Mouse (Mus musculus) limb, embryonic 13.5 days (tissue): Measurements from ENCODE around the gene Klk1b9. TPM values are rescaled to one million over a fixed set of nuclear protein-coding genes. Genes with fewer than 3 reads are reported as not detected.
"Not testable (repeated sequence)": the region's sequence is repeated elsewhere in the genome, so short reads cannot be mapped to it uniquely, and the experiment has no call there.

Source experiments
- ATAC-seq: fragments of 200-750 bp; cut with Nextera tagmentation; 2 replicates; pipeline ENCODE4 v1.8.0; 2017; ENCODE audit warnings: low read depth, moderate number of reproducible peaks, moderate TSS enrichment; ENCODE audit not compliant: low FRiP score
- H3K27ac ChIP-seq: fragments of 300-500 bp; sonication (generic); 2 replicates; pipeline ENCODE4 v1.5.1; 2015; ENCODE audit warnings: inconsistent platforms, mild to moderate bottlenecking, moderate library complexity
- H3K27me3 ChIP-seq: fragments of 300-500 bp; sonication (generic); 2 replicates; pipeline ENCODE4 v1.6.1; 2015; ENCODE audit warnings: mild to moderate bottlenecking, inconsistent platforms
- H3K36me3 ChIP-seq: fragments of 300-500 bp; sonication (generic); 2 replicates; pipeline ENCODE4 v1.6.1; 2015; ENCODE audit warnings: inconsistent platforms, mild to moderate bottlenecking, moderate library complexity
- H3K4me1 ChIP-seq: fragments of 300-500 bp; sonication (generic); 2 replicates; pipeline ENCODE4 v1.6.1; 2015; ENCODE audit warnings: inconsistent platforms
- H3K4me2 ChIP-seq: fragments of 300-500 bp; sonication (generic); replicated peaks from 2 replicates; pipeline ENCODE4 v1.6.1; 2015; ENCODE audit warnings: inconsistent platforms, mild to moderate bottlenecking, moderate library complexity
- H3K4me3 ChIP-seq: fragments of 300-500 bp; sonication (generic); 2 replicates; pipeline ENCODE4 v1.5.1; 2015; ENCODE audit warnings: moderate library complexity, mild to moderate bottlenecking, inconsistent platforms
- H3K9ac ChIP-seq: fragments of 300-500 bp; sonication (generic); 2 replicates; pipeline ENCODE4 v1.6.1; 2015; ENCODE audit warnings: mild to moderate bottlenecking, inconsistent platforms
- H3K9me3 ChIP-seq: fragments of 300-500 bp; sonication (generic); 2 replicates; pipeline ENCODE4 v1.6.1; 2016; ENCODE audit warnings: inconsistent platforms
- WGBS: fragments of 180-500 bp; shearing (Covaris S2); methylation state at CpG from one replicate; pipeline ENCODE4 v1.1.7; 2015; 5-methylcytosine and 5-hydroxymethylcytosine counted together
- polyA plus RNA-seq: library from polyadenylated mRNA; unstranded; fragments of >200 nt; fragmentation: Nextera tagmentation; extraction: Ambion mirVana; gene quantifications from 2 replicates; pipeline ENCODE4 v1.2.1, GENCODE M21; 2015

Gene Klk1b9
- polyA plus RNA-seq: not detected in 2 replicates

DNA sequence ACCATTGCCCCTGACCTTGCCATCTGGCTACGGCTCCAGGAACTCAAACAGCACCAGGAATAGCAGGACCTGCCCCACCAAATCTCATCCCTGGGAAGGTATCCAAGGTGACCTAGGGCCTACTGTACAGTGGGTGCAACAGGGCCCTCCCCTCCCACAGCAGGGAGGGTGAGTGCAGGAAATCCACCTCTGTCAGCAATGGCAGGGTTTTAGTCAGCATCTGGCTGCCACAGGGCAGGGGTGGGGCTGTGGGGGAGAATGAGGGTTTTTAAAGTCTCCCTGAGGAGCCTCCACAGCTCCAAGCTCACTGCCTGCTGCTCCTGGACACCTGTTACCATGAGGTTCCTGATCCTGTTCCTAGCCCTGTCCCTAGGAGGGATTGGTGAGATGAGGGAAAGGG lies at the start of gene Klk1b9:
Gene Klk1b9, plus strand, starts transcription at position 301 of the 400 bp plus-strand sequence.
- H3K4me1 ChIP-seq, H3K9ac ChIP-seq, ATAC-seq, H3K27ac ChIP-seq, H3K36me3 ChIP-seq, H3K27me3 ChIP-seq, H3K4me2 ChIP-seq, H3K9me3 ChIP-seq, H3K4me3 ChIP-seq: not testable (repeated sequence)
- WGBS: 72% methylated on average over 1 of the region's 1 CpGs

DNA sequence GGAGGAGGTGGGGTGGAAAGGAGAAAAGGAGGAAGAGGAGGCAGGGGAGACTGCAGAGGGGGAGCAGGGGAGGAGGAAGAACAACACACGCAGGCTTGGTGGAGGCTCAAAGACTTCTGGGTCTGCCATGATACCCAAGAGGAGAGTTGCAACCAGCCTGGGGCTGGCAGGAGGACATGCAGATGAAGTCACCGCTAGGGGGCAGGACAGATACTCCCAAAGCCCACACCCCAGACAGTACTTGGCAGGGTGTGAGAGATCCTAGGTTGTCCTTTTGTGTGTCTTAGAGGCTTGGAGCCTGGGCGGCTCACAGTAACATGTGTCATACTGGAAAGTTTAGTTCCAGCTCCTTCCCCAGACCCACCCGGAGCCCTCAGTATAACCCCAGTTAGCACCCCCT lies 47.3 kb upstream of the Klk1b9 start:
- 40% methylated on average over 4 of the region's 4 CpGs for WGBS
- no peaks in the 10 kb centered on the region for H3K36me3 ChIP-seq
- no peak overlapping the region for H3K27ac ChIP-seq
- no peak overlapping the region for H3K4me2 ChIP-seq
- H3K9me3 ChIP-seq: no peaks in the 10 kb centered on the region
- no peak overlapping the region for H3K9ac ChIP-seq
- no peaks in the 10 kb centered on the region; the same call in 1 of the 2 replicates for H3K4me1 ChIP-seq
- no peaks in the 10 kb centered on the region for H3K27me3 ChIP-seq
- no peak for ATAC-seq
- H3K4me3 ChIP-seq: no peak overlapping the region

DNA sequence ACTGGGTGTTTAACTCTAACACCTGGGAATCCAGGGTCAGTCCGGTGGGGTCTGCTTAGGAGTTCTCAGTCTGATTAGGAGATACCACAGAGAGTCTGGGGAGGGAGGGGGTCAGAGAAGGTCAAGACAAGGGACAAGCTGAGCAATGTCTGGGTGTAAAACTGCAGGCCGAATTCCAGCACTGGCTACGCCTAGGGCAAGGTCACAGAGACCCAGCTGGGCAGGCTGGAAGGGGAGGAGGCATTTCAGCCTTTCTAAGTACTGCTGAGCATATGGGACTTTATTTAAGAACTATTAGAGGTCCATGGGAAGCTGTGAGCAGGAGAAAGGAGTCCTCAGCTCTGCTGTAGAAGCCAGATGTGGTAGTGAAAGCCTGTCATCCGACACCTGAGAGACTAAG lies 43.5 kb upstream of the Klk1b9 start:
- no peak overlapping the region for H3K4me3 ChIP-seq
- no peak overlapping the region for H3K4me2 ChIP-seq
- H3K9me3 ChIP-seq: no peaks in the 10 kb centered on the region
- no peaks in the 10 kb centered on the region for H3K36me3 ChIP-seq
- H3K9ac ChIP-seq: no peak overlapping the region
- H3K27ac ChIP-seq: no peak overlapping the region
- 46% methylated on average over 4 of the region's 4 CpGs for WGBS
- H3K4me1 ChIP-seq: no peaks in the 10 kb centered on the region; the same call in 1 of the 2 replicates
- ATAC-seq: no peak
- H3K27me3 ChIP-seq: no peaks in the 10 kb centered on the region

DNA sequence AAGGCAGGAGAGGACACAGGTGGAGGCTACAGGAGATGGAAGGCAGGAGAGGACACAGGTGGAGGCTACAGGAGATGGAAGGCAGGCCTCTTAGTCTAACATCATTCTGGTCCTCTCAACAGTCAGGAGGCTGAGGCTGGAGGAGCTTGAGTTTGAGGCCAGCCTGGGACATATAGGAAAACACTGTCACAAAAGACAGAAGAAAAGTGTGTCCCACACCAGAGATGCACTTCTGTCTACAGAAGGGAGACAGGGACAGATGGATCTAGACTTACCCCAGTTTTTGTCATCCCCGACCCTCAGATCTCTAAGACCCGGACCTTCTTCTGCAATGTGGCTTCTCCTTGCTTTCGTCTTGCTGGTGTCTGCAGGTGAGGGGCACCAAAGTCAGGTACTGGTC lies 42.4 kb upstream of the Klk1b9 start, which contains the start of gene Klk15:
Gene Klk15, plus strand, starts transcription at position 301 of the 400 bp plus-strand sequence.
- Histone ChIP-seq H3K9me3 (no peaks in the 10 kb centered on the region), H3K4me1 (no peaks in the 10 kb centered on the region; the same call in 1 of the 2 replicates), H3K4me2 (no peak within 1 kb of the TSS), H3K27ac (no peak within 1 kb of the TSS), H3K9ac (no peak within 1 kb of the TSS), H3K27me3 (no peaks in the 10 kb centered on the region), H3K36me3 (no peaks in the 10 kb centered on the region), H3K4me3 (no peak within 1 kb of the TSS)
- whole genome bisulfite sequencing: 86% methylated on average over 3 of the region's 3 CpGs
- no peak for ATAC-seq

DNA sequence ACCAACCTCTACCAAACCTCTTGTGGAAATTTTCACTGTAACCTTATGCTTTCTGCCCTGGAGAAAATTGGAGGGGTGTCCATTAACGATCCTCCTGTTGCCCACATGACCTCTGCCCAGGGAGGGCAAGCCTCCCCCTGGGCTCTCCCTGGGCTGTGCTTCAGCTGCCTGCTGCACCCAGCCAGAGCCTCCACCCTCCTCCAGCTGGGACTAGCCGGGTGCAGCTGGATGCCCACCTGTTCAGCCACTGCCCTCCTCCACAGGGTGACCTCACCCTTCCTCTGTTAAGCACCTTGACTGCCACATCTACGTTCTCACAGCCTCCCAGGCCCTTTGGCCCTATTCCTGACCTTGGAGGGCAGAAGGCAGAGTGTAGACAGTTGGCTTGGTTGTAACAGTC lies 41.1 kb upstream of the Klk1b9 start:
- no peak overlapping the region for H3K9ac ChIP-seq
- no peak for ATAC-seq
- 32% methylated on average over 3 of the region's 3 CpGs for WGBS
- no peak overlapping the region for H3K27ac ChIP-seq
- no peak overlapping the region for H3K4me3 ChIP-seq
- no peaks in the 10 kb centered on the region for H3K36me3 ChIP-seq
- H3K4me1 ChIP-seq: no peaks in the 10 kb centered on the region; the same call in 1 of the 2 replicates
- H3K9me3 ChIP-seq: no peaks in the 10 kb centered on the region
- no peaks in the 10 kb centered on the region for H3K27me3 ChIP-seq
- no peak overlapping the region for H3K4me2 ChIP-seq

DNA sequence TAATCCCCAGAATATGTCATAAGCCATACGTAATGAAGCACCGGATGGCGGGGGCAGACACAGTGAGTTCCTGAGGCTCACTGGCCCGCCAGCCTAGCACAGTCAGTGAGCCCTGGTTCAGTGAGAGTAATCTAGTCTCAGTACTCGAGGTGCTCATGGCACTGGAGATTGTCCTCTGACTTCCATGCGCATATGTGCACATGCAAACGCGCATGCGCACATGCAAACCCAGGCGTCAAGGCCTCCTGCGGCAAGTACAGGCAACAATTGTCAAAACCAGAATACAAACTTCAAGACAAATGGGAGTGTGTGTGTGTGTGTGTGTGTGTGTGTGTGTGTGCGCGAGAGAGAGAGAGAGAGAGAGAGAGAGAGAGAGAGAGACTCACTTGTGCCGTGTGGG lies 39.3 kb upstream of the Klk1b9 start:
- Histone ChIP-seq H3K36me3 (no peaks in the 10 kb centered on the region), H3K9me3 (no peaks in the 10 kb centered on the region), H3K27me3 (no peaks in the 10 kb centered on the region), H3K4me1 (no peaks in the 10 kb centered on the region; the same call in 1 of the 2 replicates), H3K9ac (no peak overlapping the region), H3K27ac (no peak overlapping the region), H3K4me2 (no peak overlapping the region), H3K4me3 (no peak overlapping the region)
- 84% methylated on average over 14 of the region's 14 CpGs for WGBS
- no peak for ATAC-seq

DNA sequence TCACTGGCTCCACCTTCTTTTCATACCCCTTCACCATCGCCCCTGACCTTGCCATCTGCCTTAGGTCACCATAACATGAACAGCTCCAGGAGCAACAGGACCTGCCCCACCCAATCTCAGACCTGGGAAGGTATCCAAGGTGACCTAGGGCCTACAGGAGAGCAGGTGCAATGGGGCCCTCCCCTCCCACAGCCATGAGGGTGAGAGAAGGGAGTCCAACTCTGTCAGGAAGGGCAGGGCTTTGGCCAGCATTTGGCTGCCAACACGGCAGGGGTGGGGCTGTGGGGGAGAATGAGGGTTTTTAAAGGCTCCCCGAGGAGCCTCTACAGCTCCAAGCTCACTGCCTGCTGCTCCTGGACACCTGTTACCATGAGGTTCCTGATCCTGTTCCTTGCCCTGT lies 33.6 kb upstream of the Klk1b9 start:
- not testable (repeated sequence) for H3K27me3 ChIP-seq, H3K4me2 ChIP-seq, H3K9me3 ChIP-seq, H3K36me3 ChIP-seq, H3K27ac ChIP-seq, H3K4me3 ChIP-seq, H3K9ac ChIP-seq, ATAC-seq, H3K4me1 ChIP-seq
- WGBS: 66% methylated on average over 3 of the region's 3 CpGs

DNA sequence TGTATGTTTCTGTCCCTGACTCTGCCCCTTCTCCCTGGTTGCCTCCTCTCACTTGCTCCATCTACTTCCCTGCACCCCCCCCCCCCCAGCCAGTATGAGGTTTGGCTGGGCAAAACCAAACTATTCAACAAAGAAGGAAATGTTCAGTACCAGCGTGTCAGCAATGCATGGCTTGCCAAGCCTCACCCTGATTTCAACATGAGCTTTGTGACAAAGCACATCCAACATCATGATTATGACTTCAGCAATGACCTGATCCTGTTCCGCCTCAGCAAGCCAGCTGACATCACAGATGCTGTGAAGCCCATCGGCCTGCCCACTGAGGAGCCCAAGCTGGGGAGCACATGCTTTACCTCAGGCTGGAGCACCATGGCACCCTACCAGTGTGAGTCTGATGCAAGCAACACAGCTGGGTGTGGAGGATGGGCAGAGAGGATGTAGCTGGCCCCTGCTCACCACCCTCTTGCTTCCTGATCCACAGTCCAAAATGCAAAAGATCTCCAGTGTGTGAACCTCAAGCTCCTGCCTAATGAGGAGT lies 31.1 kb upstream of the Klk1b9 start:
- Histone ChIP-seq H3K9ac (no peak overlapping the region), H3K27me3 (no peaks in the 10 kb centered on the region), H3K4me1 (no peaks in the 10 kb centered on the region), H3K36me3 (no peaks in the 10 kb centered on the region), H3K9me3 (no peaks in the 10 kb centered on the region), H3K4me2 (no peak overlapping the region), H3K4me3 (no peak overlapping the region), H3K27ac (no peak overlapping the region)
- no peak for ATAC-seq
- WGBS: 77% methylated on average over 3 of the region's 3 CpGs

DNA sequence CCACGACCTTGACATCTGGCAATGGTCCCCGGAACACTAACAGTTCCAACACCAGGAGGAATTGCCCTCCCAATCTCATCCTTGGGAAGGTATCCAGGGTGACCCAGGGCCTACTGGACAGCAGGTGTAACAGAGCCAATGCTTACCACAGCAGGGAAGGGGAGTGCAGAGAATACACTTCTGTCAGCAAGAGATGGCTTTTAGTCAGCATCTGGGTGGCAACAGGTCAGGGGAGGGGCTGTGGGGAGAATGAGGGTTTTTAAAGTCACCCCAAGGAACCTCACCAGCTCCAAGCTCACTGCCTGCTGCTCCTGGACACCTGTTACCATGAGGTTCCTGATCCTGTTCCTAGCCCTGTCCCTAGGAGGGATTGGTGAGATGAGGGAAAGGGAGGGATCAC lies 25.5 kb upstream of the Klk1b9 start, which contains the start of gene Klk1b8:
Gene Klk1b8, plus strand, starts transcription at position 301 of the 400 bp plus-strand sequence.
- Histone ChIP-seq H3K4me3 (no peak within 1 kb of the TSS), H3K4me1 (no peaks in the 10 kb centered on the region), H3K36me3 (no peaks in the 10 kb centered on the region), H3K27ac (no peak within 1 kb of the TSS), H3K9me3 (no peaks in the 10 kb centered on the region), H3K4me2 (no peak within 1 kb of the TSS), H3K9ac (no peak within 1 kb of the TSS), H3K27me3 (no peaks in the 10 kb centered on the region)
- ATAC-seq: no peak
- WGBS: 65% methylated on average over 2 of the region's 2 CpGs

DNA sequence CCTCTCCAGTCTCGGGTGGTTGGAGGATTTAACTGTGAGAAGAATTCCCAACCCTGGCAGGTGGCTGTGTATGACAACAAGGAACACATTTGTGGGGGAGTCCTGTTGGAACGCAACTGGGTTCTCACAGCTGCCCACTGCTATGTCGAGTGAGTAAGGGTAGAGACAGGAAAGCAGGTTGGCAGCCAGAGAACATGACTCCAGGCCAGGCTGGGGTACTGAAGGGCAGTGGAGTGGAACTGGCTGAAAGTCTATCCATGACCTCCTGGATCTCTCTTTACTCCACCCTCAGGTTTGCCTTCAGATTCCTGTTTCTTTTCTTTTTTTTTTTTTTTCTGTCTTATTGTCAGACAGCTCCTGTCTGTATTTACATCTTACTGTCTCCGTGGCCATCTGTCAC lies 23.2 kb upstream of the Klk1b9 start:
- Histone ChIP-seq H3K9me3 (no peaks in the 10 kb centered on the region), H3K9ac (no peak overlapping the region), H3K4me1 (no peaks in the 10 kb centered on the region), H3K27me3 (no peaks in the 10 kb centered on the region), H3K27ac (no peak overlapping the region), H3K4me2 (no peak overlapping the region), H3K4me3 (no peak overlapping the region), H3K36me3 (no peaks in the 10 kb centered on the region)
- WGBS: 68% methylated on average over 4 of the region's 4 CpGs
- ATAC-seq: no peak

DNA sequence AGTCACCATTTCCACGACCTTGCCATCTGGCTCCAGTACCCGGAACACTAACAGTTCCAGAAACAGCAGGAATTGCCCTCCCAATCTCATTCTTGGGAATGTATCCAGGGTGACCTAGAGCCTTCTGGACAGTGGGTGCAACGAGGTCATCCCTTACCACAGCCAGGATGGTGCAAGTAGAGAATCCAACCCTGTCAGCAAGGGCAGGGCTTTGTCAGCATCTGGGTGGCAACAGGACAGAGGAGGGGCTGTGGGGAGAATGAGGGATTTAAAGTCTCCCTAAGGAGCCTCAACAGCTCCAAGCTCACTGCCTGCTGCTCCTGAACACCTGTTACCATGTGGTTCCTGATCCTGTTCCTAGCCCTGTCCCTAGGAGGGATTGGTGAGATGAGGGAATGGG lies 9.4 kb upstream of the Klk1b9 start, which contains the start of gene Klk1b1:
Gene Klk1b1, plus strand, starts transcription at position 301 of the 400 bp plus-strand sequence.
- Histone ChIP-seq H3K27ac (no peak within 1 kb of the TSS), H3K4me2 (no peak within 1 kb of the TSS), H3K9ac (no peak within 1 kb of the TSS), H3K4me3 (no peak within 1 kb of the TSS), H3K4me1 (no peaks in the 10 kb centered on the region), H3K36me3 (no peaks in the 10 kb centered on the region), H3K9me3 (no peaks in the 10 kb centered on the region), H3K27me3 (no peaks in the 10 kb centered on the region)
- ATAC-seq: no peak
- WGBS: 70% methylated on average over 3 of the region's 3 CpGs

DNA sequence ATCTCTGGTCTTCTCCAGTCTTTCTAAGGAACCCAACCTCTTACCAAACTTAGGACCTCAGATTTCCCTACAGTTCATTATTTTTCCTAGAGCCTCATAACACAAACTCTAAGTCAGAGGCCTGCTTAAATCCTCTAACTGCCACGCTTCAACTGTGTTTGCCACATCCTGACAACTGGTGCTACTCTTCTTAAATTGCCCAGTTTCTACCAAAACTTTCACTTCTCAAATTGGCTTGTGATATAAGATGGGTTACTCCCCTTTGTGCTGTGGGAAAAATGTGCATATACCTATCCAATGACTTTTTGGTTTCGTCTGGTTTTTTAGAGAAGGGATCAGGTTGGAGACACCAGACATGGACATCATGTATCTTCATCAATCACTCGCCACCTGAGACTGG lies 8.8 kb upstream of the Klk1b9 start:
- Histone ChIP-seq H3K9me3 (no peaks in the 10 kb centered on the region), H3K36me3 (no peaks in the 10 kb centered on the region), H3K4me2 (no peak overlapping the region), H3K9ac (no peak overlapping the region), H3K27me3 (no peaks in the 10 kb centered on the region), H3K4me3 (no peak overlapping the region), H3K4me1 (no peaks in the 10 kb centered on the region), H3K27ac (no peak overlapping the region)
- ATAC-seq: no peak
- WGBS: 79% methylated on average over 3 of the region's 3 CpGs

DNA sequence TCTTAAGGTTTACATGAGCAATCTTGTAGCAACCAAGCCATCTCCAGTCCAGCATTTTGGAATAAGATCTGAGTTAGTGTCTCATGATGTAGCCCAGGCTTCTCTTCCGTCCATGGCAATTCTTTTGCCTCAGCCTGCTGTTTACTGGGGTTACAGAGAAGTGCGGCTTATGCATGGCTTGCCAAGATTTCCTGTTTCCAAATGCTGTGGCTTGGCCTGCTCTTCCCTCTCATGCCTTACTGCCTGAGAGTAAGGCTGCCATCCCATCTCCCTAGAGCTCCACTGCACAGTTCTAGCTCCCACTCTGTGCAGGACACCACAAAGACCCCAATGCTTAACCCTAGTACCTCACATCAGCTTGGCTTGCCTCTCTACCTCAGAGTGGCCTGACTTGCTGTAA lies 8.2 kb upstream of the Klk1b9 start:
- no peak overlapping the region for H3K4me3 ChIP-seq
- H3K36me3 ChIP-seq: no peaks in the 10 kb centered on the region
- no peak for ATAC-seq
- WGBS: 81% methylated on average over 2 of the region's 2 CpGs
- H3K4me2 ChIP-seq: no peak overlapping the region
- H3K9ac ChIP-seq: no peak overlapping the region
- H3K4me1 ChIP-seq: no peaks in the 10 kb centered on the region
- no peaks in the 10 kb centered on the region for H3K27me3 ChIP-seq
- no peaks in the 10 kb centered on the region for H3K9me3 ChIP-seq
- no peak overlapping the region for H3K27ac ChIP-seq
